Mouse (Mus musculus) ZHBTc4 (cell line): ENCODE measurements around the gene Ms4a15.

Experiments used
- DNase-seq: peaks from one replicate; pipeline ENCODE4 v3.0.0-alpha.2; 2011; ENCODE audit warnings: low read depth, low spot score

Ms4a15 gene

DNA sequence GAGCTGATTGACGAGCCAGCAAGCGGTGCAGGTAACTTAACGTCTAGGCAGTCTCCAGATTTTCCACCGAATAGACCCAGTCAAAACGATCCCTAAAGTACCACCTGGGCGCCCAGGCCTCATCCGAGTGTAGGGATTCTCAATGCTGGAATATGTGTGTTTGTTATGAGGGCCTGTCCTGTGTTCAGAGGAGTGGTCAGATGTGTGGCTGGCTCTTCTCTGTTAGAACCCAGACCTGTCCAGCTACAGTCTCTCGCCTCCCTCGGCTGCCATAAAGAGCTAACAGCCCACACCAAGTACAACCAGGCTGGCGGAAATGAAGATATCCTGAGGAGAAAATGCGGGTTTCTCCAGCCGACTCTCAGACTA, 33.1 kb downstream of the Ms4a15 start:
- DNase-seq, result no peak

- peak; percentile 77 for DNase-seq
Observed at GRCm38 (mm10) chr19:10959085-10959977, 33.7 kb downstream of the Ms4a15 start.

DNA sequence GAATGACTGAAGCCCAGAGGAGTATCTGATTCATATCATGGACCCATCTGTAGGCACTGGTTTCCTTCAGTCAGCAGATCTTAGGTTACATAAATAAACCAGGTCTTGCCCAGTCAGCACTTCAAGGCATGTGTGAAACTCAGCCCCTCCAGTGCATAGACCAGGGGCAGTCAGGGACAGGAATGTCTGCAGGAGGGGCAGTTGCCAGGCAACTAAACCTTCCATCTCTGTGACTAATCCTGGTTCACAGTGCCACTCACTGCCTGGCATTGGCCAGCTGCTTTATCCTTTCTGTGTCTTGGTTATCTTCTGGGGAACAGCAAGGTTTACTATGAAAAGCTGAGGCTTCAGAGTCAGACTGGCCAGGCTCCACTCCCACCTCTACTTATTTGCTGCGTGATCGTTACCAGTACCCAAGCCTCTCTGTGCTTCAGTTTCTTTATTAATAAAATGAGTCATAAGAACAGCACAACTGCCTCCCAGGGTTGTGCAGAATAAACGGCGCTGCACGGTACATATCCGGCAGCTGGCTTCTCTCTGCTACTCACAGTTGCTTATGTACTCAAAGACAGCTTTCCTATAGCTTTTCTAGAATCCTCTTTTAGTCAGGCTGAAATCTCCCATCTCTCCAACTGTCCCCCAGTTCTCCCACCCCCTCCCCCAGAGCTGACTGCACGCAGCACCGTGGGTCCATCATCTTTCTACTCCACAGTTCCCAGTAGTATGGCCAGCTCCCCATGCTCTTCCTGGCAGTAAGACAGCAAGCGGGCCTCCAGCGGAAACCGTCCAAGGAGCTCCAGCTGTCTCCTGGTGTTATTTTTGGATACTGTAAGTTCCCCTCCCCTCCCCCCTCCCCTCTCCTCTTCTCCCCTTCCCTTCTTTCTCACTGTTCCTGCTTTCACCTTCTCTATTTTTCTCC, 40.8 kb downstream of the Ms4a15 start:
- DNase-seq, result no peak

- DNase-seq, result no peak
Observed at GRCm38 (mm10) chr19:10949558-10949957, 43.5 kb downstream of the Ms4a15 start.

GRCm38 (mm10) chr19:10949112-10949511, 43.9 kb downstream of the Ms4a15 start, which contains the start of gene Ccdc86:
Gene Ccdc86, minus strand, starts transcription at chr19:10949266.
- DNase-seq, result peak; percentile 99

DNA sequence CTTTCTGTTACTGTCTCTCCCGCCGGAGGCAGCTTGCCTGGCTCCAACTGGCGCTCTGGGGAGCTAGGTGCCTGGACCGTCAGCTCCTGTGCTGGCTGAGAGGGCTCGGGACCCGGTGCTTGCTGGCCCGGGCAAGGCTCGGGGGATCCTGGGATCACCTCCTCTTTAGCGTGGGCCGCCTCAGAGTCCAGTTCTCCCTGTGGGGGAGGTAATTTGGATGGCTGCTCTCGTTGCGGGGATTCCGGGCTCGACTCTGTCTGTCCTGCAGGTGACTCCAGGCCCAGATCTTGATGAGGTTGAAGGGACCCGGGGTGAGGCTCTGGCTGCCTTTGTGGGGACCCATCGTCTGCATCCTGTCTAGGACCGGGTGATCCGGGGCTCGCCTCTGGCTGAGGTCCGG, 44.6 kb downstream of the Ms4a15 start:
- DNase-seq, result no peak

- DNase-seq, result no peak
Observed at GRCm38 (mm10) chr19:10947219-10947618, 45.8 kb downstream of the Ms4a15 start.

DNA sequence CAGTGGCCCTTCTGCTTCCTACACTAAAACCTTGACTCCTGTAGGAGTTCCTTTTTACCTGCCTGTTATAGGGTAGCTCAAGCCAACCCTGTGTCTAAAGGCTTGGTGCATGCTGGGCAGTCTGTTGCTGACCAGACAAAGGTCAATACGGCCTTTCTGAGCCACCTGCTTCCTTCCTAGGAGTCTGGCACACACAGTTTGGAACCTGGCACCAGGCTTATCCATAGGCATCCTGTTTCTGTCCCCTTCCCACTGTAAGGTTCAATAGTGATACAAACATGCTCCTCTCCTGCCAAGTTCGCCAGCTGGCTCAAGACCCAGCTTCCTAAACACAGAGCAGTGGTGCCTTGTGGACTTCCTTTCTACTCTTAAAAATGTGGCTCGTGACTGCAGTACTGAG, 46.5 kb downstream of the Ms4a15 start:
- DNase-seq, result no peak

DNA sequence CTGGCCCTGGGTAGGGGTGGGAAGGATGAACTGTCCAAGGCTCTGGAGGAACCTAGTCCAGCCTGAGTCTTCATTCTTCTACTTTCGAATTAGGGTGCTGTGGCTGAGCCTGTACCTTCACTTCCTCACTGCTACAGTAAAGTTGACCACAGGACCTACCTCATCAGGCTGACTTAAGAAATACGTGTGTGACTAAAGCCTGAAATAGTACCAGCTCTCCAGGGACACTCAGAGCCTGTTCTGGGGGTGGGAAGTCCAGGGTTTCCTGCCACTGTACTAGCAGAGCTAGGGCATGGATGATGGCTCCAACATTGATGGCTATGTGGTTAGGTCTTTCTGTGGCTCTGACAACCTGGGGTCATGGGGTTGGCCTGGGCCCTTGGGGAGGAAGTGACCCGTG, 49.1 kb downstream of the Ms4a15 start:
- DNase-seq, result no peak

- DNase-seq, result peak; percentile 82
Observed at GRCm38 (mm10) chr19:10940801-10941457, 52.1 kb downstream of the Ms4a15 start.

GRCm38 (mm10) chr19:10940097-10940800, 52.8 kb downstream of the Ms4a15 start:
- DNase-seq, result peak; percentile 90

DNA sequence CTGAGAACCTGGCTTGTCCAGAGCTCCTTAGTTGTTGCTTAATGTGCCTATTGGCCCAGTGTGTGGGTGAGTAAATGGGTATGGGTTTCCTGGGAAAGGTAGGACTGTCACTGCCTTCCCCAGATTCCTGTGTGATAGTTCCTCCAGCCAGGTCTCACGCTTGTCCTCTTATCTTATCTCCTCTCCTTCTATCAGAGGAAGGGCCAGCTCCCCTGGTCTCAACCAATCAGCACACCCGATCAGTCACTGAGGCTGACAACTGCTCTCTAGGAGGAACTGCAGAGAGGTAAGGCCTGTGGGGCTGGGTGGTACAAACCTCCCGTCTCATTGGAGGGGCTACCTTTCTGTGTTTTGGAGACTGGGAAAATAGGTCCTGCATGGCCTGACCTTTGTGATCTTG, 54.3 kb downstream of the Ms4a15 start:
- DNase-seq, result no peak

DNA sequence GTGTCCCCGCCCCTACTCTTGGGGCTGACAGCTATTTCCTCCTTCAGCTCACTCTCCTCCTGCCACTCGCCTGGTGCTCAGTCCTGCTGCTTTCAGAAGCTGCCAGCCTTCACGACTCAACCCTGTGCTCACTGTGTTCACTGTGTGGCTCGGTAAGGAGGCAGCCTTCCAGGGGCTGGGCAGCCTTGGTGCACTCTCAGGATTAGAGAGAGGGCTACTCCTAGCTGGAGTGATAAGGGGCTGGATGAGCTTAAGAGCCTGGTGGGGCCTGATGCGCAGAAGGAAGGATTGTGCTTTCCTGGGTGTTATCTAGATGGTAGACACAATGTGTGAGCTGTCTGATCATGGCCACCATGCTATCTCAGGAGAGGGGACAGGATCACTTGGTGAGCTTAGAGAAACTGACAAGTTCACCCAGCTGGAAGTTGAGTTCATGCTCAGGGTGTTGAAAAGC, 55.9 kb downstream of the Ms4a15 start, which contains the start of gene Ptgdr2:
Ptgdr2 (plus strand) TSS at position 51 of the 454 bp plus-strand sequence.
- DNase-seq, result no peak

- peak; percentile 58 for DNase-seq
Observed at GRCm38 (mm10) chr19:10936077-10936476, 57.0 kb downstream of the Ms4a15 start.

DNA sequence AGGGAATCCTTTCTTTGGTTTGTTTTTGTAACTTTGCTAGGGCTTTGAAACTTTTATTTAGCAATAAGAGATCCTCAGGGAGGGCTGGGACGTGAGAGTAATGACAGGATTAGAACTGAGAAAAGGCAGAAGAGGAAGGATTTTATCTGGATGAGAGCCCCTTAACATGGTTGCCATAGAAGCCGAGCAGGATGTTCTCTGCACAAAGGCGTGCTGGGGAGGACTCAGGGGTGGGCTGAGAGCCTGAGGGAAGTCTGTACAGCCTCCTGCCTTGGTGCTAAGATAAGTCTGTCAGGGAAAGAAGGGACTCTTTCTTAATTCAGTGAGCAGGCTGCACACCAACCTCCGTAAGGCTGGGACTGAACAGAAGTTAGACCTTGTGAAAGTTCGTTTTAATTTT, 58.0 kb downstream of the Ms4a15 start:
- no peak for DNase-seq

DNA sequence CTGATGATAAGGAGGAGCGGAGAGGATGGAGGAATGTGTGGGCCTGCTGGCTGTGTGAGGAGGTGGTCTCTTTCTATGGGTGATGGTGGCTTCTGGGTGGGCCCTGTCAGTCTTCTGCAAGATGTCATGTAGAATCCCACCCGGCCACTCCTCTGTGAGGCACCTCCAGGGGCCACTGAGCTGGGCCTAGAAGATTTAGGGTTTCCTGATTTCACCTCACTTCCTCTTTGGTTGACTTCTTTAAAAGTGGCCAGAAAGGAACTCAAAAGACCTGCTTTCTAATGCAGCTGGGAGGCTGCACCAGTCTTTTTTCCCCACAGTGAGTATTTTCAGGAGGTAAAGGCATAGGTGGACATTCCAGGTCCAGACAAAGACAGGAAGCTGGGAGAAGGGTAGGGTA, 62.4 kb downstream of the Ms4a15 start:
- DNase-seq, result no peak
